Mouse (Mus musculus): ENCODE data around the gene Mthfd1l.

DNA sequence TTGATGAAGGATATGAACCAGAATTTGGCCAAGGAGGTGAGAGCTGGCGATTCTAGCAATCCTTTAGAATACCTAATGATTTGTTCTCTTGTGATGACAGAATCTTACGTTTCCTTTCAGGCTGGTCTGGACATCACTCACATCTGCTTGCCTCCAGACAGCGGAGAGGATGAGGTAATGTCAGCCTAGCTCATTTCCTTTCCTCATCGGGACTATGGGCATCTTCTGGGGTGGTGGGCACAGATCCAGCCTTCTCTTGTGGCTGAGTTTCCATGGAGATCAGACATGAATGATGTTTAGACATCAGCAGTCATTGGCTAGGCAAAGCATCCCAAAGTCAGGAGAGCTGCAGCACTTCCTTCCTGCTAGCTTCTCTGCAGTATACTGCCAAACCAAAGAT is 7.3 kb downstream of the Mthfd1l start:
- TF ChIP-seq CTCF (IDR thresholded peaks at IDR 0.05; ENCODE audit: low read depth) (no peak), EP300 (IDR thresholded peaks at IDR 0.05; ENCODE audit: low read depth) (no peak)
